Mouse (Mus musculus) spleen, adult 12 weeks (tissue): ENCODE results near the gene Tmem221.

Experiments
- DNase-seq: peaks from one replicate; pipeline ENCODE4 v3.0.0; 2022; ENCODE audit warnings: low spot score

Gene Tmem221

DNA sequence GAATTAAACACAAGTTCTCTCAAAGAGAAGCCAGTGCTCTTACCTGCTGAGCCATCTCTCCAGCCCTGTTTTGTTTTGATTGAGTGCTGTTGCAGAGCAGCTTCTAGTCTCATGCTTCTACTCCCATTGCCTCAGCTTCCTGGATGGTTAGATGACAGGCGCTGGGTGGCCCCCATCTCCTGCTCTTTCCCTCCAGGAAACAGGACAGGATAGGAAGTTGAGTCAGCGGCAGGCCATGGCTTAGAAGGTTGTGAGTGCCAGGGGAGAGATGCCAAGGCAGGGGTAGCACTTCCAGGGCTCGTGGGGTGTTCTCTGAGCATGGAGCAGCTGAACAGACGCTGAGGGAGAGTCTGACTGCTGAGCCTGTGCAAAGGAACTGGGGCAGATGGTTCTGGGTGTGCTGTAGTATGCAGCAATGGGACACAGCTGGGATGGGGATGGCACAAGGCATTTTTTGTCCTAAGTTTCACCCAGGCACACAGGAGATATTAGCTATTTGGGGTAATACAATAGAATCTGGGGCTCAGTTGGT lies 19.3 kb upstream of the Tmem221 start:
- DNase-seq: no peak

DNA sequence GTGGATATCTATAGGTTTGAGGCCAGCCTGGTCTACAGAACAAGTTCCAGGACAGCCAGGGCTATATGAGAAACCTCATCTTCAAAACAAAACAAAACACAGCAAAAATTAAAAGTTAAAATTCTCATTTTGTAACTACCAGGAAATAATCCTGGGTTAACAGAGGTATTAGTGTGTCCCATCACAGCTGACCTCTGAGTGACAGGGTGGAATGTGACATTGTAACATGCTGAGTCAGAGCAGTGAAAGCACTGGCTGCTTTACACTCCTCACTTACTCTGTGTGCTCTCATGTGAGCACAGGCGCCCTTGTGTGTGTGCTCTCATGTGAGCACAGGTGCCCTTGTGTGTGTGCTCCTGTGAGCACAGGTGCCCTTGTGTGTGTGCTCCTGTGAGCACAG lies 16.3 kb upstream of the Tmem221 start:
- DNase-seq: no peak

DNA sequence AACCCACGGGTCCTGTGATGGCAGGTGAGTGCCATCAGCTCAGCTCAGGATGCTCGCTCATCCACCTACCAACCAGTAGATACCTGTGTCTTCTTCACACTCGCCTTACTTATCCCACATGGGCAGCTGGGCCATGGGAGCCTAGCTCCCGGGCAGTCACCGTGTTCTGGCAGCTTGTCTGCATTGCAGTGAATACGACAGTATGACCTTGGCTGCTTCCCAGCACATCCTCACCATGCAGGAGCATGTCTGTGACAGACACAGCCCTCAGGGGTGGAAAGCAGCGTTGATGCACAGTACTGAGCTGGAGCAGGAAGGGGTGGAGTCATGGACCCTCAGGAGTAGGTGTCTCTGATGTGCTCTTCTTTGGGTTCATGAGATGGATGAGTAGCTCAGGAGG lies 15.8 kb upstream of the Tmem221 start:
- DNase-seq: no peak

DNA sequence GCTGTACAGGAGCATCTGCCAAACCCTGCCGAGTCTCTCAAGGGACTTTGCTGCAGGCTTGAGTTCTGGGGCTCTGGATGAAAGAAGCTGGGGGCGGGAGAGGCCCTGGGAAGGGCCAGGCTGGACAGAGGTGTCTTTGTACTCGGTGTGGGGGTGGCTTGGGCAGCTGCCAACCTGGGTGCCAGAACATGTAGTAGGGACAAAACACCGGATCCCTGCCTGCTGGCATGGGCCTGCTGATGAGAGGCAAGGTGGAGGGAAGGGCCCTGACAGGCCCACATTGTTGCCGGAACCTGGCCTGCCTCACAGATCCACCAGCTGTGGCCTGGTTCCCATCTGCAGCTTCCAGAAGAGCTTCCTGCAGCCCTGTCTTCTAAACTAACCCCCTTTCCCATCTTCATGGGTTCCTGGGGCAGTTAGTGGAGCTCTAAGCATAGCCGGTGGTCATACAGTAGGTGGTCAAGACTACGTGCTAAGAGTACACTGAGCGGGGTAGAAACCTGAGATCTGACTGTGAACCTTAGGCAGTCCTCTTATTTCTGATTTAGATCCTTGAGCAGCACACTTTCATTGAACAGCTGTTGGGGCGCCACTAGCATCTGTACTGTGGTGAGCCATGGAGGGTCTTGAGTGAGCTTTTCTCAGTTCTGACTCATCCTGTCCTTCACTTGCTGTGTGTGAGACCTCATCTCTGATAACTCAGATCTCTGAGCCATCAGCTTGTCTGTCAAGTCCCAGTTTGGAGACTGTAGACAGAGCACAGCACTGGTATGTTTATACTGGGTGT lies 14.4 kb upstream of the Tmem221 start:
- DNase-seq: no peak

DNA sequence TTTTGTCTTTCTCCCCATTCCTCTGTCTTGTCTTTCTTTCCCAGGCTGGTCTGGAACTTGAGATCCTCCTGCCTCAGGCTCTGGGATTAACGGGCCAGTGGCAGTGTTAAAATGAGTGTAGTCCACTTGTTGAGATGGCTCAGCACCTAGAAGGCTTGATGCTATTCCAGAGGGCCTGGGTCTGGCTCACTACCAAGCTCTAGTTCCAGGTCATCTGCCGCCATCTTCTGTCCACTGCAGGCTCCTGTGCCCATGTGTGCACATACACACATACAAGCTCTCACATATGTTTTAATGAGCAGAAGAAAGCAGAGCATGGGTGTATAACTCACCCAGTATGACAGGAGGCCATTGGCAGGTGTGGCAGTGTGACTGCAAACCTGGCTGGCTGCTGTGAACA lies 13.4 kb upstream of the Tmem221 start:
- no peak for DNase-seq

DNA sequence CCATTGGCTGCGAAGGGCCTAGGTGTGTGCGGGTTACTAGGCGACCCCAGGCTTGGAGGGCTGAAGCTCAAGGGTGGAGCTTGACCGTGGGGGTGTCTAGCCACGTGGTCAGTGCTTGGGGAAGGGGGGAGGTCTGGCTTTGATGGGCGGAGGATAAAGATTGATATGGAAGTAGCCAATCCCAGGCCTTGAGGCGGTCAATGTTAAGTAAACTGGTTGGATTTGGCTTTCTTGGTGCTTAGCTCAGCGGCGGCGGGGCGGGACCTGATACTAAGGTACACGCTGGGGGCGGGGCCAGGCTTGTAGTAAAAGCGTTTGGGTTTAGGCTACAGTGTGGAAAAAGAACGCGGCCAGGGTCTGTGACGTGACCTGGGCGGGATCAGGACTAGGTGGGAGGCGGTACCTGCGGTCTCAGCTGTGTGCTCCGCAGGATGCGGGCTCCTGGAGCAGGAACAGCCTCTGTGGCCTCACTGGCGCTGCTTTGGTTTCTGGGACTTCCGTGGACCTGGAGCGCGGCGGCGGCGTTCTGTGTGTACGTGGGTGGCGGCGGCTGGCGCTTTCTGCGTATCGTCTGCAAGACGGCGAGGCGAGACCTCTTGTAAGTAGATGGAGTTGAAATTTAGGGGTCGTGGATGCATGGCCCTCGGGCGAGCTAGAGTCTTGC lies 11.8 kb upstream of the Tmem221 start:
- DNase-seq: peak; percentile 71

DNA sequence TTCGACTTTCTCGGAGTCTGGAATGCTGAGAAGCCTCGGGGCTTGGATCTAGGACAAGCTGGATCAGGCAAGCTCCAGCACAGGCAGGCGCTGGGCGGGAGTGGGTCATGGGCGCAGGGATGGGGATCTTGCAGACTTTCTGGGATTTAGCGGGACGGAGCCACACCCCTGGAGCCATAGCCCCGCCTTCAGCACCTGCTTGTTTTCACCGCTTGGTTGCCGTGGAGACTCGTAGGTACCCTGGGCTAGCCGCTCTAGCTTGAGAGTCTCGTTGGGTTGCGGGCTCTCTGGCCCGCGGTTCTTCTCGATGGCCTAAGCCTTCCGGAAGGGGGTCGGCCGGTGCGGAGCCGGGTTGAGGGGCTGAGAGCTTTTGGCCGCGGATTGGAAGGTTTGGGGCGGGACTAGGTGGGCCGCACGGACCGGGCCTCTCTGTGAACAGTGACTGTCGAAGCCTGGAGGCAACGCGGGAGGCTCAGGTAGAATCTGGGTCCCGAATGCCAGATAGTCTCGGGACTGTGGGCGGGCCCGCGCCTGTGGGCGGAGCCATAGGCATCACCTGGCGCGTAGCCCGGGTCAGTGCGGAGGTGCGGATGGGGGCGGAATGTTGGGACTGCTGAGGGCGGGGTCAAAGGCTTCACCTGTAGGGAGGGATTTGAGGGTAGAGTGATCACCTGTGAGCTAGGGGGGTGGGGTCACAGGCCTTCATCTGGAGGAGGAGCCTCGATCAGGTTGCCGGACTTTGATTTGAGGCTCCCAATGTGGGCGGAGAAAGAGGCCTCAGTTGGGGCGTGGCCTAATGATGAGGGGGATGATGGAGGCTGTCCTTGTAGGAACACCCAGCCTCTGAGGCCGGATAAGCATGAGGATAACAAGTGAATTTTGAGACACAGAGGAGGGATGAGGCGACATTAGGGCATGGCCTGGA lies 11.0 kb upstream of the Tmem221 start:
- peak; percentile 68 for DNase-seq

DNA sequence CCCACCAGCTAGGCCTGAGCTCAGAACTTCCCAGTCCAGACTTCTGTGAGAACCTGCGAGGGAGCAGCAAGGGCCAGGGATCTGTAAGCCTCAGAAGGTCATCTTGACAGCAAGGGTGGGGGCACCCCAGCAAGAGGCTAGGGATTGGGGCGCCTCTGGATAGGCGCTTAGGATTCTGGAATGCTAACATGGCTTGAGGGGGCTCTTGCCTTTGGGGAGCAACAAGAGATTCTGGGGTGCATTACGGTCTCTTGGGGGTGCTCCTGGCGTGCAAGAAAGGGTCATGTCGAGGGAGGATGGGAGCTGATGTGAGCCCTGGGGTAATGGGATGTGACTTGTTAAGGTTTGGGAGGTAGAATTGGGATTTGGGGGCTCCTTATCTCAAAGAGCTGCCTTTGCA lies 10.3 kb upstream of the Tmem221 start:
- DNase-seq: no peak

DNA sequence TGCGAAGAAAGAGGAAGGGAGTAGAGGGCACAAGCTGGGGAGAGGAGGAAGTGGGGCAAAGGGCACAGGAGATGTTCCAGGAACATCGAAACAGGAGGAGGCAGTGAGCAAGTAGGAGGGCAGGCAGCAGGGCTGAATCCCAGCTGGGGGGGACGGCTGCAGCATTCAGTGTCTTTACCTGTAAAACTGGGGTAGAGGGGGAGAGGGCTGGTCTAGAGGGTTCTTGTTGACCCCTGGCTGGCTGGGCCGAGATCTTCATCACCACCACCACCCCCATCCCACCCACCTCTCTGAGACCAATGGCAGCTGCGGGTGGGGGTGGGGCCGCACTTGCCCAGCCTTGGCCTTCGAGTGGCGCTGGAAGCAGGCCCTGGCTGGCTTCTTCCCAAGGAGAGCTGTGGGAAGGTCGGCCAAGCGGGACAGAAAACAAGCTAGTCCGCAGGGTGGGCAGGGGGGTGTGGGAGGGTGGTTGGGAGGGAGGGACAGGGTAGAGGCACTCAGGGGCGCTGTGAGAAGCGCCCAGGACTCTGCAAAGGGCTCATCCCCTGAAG lies 9.8 kb upstream of the Tmem221 start, which contains the start of gene Slc27a1:
Gene Slc27a1, plus strand, starts transcription at position 496 of the 551 bp plus-strand sequence.
- DNase-seq: no peak

DNA sequence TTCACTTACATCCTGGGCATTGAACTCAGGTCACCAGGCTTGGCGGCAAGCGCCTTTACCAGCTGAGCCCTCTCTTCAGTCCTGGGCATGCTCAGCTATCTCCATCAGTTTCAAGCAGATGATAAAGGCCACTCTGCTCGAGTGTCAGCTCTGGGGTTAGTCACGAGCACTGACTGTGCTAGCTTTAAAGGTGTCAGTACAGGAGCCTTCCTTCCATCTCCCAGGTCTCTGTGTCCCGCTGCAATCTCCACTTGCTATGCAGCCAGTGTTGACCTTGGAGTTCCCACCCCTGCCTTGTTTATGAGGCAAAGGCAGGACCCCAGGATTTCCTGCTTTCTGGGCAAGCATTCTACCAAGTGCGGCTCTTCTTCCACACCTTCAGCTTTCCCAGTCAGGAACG lies 8.9 kb upstream of the Tmem221 start:
- DNase-seq: no peak

DNA sequence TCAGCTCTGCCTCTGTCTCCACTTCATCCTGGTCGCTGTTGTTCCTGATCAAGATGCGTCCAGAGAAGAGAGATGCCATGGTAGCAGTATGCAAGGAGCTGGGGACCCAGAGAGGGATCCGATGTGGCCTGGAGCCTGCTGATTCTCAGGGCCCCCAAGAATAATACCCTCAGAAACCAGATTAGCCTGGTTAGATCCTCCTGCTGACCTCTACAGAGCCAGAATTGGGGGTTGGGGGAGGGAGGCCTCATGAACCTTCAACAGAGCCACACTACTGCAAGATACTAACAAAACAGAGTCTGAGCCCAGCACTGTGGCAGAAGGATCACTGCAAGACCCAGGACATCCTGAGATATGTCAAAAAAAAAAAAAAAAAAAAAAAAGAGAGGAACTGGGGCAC lies 7.8 kb upstream of the Tmem221 start, which contains the start of gene Nxnl1:
Gene Nxnl1, minus strand, starts transcription at position 101 of the 400 bp plus-strand sequence.
- no peak for DNase-seq

DNA sequence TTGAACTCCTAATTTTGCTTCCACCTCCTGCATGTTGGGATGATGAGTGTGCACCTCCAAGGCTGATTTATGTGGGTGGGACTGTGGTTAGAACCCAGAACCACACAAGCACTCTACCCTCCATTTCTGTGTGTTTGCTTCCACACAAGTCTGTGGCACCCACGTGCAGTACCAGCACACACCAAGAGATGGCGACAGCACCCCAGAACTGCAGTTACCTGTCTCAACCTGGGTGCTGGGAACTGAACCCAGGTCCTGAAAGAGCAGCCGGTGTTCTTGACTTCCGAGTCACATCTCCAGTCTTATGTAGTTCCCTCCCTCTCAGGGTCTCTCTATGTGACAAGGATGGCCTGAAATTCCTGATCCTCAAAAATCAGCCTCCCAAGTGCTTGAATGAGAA lies 5.3 kb upstream of the Tmem221 start:
- no peak for DNase-seq

DNA sequence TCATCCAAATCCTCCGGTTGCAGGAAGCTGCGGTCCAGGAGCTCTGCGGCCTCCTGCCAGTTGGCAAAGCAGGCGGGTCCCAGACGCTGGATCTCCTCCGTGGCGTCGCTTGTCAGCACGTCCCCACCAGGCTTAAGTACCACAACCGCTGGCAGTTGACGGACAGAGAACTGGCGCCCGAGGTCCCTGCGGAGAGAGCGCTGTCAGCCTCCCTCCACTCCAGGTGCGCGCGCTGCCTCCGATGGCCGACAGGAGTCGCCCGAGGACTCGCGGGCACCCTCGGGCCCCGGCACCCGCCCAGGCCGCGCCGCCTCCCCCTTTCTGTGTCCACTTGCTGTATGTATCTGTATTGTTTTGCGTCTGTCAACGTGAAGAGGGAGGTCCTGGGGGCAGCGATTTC lies 4.1 kb upstream of the Tmem221 start:
- peak; percentile 64 for DNase-seq

DNA sequence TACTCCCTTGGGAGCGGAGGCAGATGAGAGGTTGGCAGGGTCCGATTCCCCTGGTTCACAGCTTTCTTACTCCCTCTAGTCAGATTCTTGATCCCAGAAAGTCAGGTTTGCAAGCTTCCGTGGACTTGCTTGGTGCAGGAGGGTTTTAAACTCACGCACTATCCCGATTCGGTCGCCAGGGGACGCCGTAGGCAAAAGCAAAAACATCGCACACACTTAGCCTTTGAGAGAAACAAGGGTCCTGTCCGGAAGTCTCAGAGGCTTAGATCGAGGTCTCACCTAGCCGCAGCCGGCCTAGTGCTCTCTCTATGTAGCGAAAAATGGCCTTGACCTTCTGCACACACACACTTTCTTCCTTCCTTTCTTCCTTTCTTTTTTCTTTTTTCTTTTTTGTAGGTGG lies 2.7 kb upstream of the Tmem221 start:
- no peak for DNase-seq

DNA sequence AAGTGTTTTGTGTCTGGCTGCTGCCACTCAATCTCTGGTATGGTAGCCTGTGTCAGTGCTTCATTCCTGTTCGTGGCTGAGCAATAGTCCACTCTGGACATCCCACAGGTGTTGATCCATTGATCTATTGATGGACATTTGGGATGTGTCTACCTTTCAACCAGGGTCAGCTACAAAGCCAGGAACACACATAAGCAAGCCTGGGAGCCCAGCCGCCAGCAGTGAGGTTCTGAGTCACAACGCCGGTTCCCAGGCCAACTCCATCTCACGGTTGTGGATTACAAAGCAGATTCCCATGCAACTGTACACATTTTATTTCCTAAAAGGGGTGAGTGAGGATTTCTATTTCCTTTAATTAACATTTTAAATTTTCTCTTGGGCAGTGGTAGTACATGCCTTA lies 2.1 kb upstream of the Tmem221 start:
- no peak for DNase-seq

DNA sequence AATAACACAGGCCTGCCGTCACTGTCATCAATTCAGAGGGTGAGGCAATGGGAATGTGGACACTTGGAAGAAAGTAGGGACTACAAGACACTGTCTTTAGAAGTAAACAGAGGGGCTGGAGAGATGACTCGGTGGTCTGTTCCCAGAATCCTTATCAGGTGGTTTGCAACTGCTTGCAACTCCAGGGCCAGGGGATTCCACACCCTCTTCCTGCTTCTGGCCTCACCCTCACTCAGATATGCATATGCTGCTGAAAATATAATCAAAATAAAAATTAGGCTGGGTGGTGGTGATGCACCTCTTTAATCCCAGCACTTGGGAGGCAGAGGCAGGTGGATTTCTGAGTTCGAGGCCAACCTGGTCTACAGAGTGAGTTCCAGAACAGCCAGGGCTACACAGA lies 1.4 kb upstream of the Tmem221 start:
- no peak for DNase-seq

DNA sequence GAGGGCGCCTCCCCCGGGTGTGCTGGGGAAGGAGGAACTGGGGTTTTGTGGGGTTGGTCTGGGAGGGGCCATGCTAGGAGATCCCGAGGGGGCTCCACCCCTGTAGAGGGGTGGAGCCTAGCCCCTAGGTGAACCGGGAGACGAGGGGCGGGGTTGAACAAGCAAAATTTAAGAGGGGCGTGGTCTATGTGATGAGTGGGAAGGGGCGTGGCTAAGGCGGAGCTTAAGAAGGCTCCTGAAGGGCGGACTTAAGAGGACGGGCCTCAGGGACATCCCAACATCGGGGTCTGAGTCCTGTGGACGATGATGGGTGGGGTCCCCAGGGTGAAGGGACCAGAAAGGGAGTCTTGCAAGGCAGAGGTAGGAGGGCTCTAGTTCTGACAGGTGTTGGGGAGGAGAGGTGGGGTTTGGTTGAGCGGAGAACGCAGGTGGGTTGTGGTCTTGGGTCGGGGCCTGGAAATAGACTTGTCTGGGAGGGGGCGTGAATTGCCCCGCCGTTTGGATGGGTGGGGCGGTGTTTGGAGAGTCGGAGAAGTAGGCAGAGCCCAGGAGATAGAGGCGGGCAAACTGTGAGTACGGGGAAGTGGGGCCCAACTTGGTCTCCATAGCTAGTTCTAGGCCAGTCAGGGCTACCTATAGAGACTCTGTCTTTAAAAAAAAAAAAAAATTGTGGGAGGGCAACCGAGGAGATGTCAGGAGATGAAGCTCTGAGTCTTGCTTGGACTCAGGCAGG lies 453 bp upstream of the Tmem221 start:
- DNase-seq: peak; percentile 40

DNA sequence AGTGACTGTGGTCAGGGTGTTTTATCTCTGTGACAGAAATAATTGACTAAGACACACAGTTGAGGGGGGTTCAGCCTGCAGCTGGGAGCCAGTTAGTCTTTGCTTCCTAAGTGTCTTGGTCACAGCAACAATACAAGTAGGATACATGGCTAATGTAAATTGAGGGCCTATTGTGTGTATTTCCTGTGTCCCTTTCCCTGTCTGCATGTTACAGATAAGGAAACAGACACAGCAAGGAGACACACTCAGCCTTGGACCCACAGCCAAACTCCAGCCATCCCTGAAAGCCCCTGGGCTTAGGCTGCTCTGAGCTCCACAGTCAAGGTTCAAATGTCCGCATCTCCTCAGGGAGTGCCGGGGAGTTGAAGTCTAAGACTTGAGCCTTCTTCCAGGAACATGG lies 4.0 kb downstream of the Tmem221 start:
- no peak for DNase-seq

DNA sequence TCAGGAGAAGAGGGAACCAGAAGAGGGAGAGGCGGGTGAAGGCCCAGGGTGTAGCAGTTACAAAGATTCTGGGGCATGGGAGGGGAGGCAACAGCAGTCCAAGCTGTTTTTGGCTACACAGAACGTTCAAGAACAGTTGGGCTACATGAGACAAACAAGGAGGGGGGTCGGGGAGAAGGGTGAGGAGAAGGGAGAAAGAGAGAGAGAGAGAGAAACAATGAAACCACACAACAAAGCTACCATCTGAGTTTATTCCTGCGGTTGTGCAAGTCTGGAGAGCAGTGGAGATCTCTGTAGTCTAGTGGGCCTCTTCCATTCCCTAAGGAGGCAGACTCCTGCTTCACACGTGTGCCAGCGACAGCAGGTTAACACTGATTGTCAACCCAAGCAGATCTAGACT lies 4.7 kb downstream of the Tmem221 start:
- DNase-seq: no peak

DNA sequence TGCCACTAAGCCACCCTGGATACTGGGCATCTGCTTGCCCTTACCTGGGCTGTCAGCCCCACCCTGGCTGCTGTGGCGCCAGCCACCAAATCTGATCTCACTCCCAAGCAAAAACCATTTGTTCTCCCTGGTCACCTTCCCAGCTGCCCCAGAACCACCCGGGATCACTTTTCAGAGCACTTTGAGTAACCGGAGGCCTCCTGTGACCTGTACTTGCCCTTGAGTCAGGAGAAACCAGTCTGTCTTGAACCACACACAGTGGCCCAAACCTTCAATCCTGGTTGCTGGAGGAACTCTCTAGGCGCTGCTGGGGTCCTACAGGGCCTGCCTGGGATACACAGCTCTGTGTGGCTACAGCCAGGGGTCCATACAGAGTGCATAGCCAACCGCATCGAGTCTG lies 5.9 kb downstream of the Tmem221 start:
- DNase-seq: no peak

DNA sequence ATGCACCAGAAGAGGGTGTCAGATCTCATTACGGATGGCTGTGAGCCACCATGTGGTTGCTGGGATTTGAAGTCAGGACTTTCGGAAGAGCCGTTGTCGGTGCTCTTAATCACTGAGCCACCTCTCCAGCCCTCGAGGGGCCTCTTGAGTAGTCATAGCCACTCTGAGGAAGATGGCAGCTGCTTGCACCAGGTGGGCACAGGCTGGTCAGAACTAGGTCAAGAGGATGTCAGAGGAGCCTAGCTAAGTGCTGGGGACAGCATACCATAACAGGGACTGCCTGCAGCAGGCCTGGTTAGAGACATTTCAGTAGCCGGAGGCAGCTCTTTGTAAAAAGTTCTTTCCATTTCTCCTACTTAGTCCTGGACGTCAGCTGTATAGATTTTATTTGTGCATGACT lies 7.9 kb downstream of the Tmem221 start:
- DNase-seq: no peak
